Mouse (Mus musculus) intestine, embryonic 16.5 days (tissue): Measurements from ENCODE around the gene Kank1. TPM values are rescaled to one million over a fixed set of nuclear protein-coding genes. Genes with fewer than 3 reads are reported as not detected.

ENCODE experiments used
- ATAC-seq: fragments of 200-750 bp; cut with Nextera tagmentation; 2 replicates; pipeline ENCODE4 v1.8.0; 2017; ENCODE audit warnings: moderate TSS enrichment, moderate library complexity
- H3K27ac ChIP-seq: fragments of 300-500 bp; sonication (generic); 2 replicates; pipeline ENCODE4 v1.5.1; 2014; ENCODE audit warnings: mild to moderate bottlenecking, low read length
- H3K27me3 ChIP-seq: fragments of 300-500 bp; sonication (generic); replicated peaks from 2 replicates; pipeline ENCODE4 v1.6.1; 2014; ENCODE audit warnings: low read length, control low read depth, mixed read lengths; ENCODE audit not compliant: control insufficient read depth, insufficient read depth
- H3K36me3 ChIP-seq: fragments of 300-500 bp; sonication (generic); 2 replicates; pipeline ENCODE4 v1.6.1; 2014; ENCODE audit warnings: low read length, control low read depth; ENCODE audit not compliant: control insufficient read depth, insufficient read depth
- H3K4me1 ChIP-seq: fragments of 300-500 bp; sonication (generic); 2 replicates; pipeline ENCODE4 v1.6.1; 2014; ENCODE audit warnings: low read length, control low read depth, mixed read lengths; ENCODE audit not compliant: control insufficient read depth, insufficient read depth
- H3K4me2 ChIP-seq: fragments of 300-500 bp; sonication (generic); 2 replicates; pipeline ENCODE4 v1.6.1; 2014; ENCODE audit warnings: low read depth, low read length, control low read depth
- H3K4me3 ChIP-seq: fragments of 300-500 bp; sonication (generic); 2 replicates; pipeline ENCODE4 v1.5.1; 2014; ENCODE audit warnings: mild to moderate bottlenecking, low read length
- H3K9ac ChIP-seq: fragments of 300-500 bp; sonication (generic); 2 replicates; pipeline ENCODE4 v1.6.1; 2014; ENCODE audit warnings: low read depth, low read length
- H3K9me3 ChIP-seq: fragments of 300-500 bp; sonication (generic); 2 replicates; pipeline ENCODE4 v1.6.1; 2016; ENCODE audit warnings: low read length, control low read depth; ENCODE audit not compliant: control insufficient read depth
- WGBS: fragments of 180-500 bp; shearing (Covaris S2); extraction: QIAGEN DNeasy Blood & Tissue Kit; methylation state at CpG from one replicate; pipeline ENCODE4 v1.1.7; 2014; 5-methylcytosine and 5-hydroxymethylcytosine counted together
- polyA plus RNA-seq: library from polyadenylated mRNA; unstranded; fragments of >200 nt; fragmentation: Nextera tagmentation; extraction: Ambion mirVana; gene quantifications from 2 replicates; pipeline ENCODE4 v1.2.1, GENCODE M21; 2015

Kank1 gene
- polyA plus RNA-seq, 1 experiment from 2014 or later = 16.1 TPM

- H3K9me3 ChIP-seq = no peaks in the 10 kb centered on the region
- H3K9ac ChIP-seq = no peak overlapping the region
- H3K27ac ChIP-seq = no peak overlapping the region
- no peak overlapping the region for H3K4me3 ChIP-seq
- WGBS = 69% methylated on average over 4 of the region's 4 CpGs
- no peak overlapping the region for H3K4me2 ChIP-seq
- no peaks in the 10 kb centered on the region for H3K36me3 ChIP-seq
- ATAC-seq = no peak
- no peaks in the 10 kb centered on the region for H3K4me1 ChIP-seq
- no peaks in the 10 kb centered on the region for H3K27me3 ChIP-seq
These were observed 204.0 kb downstream of the Kank1 start for GRCm38 (mm10) chr19:25440736-25441135.

- H3K9ac ChIP-seq = no peak overlapping the region
- no peak overlapping the region for H3K4me2 ChIP-seq
- H3K27me3 ChIP-seq = no peaks in the 10 kb centered on the region
- ATAC-seq = no peak
- no peaks in the 10 kb centered on the region for H3K9me3 ChIP-seq
- H3K4me3 ChIP-seq = no peak overlapping the region
- H3K4me1 ChIP-seq = no peaks in the 10 kb centered on the region
- H3K36me3 ChIP-seq = no peaks in the 10 kb centered on the region
- no peak overlapping the region for H3K27ac ChIP-seq
- WGBS = 23% methylated on average over 7 of the region's 7 CpGs
These were observed 208.3 kb downstream of the Kank1 start for GRCm38 (mm10) chr19:25445054-25445453.

- Histone ChIP-seq H3K27ac (no peak overlapping the region), H3K4me3 (no peak overlapping the region), H3K27me3 (no peaks in the 10 kb centered on the region), H3K4me1 (no peaks in the 10 kb centered on the region), H3K4me2 (no peak overlapping the region), H3K9ac (no peak overlapping the region), H3K9me3 (no peaks in the 10 kb centered on the region), H3K36me3 (no peaks in the 10 kb centered on the region)
- WGBS = 68% methylated on average over 8 of the region's 8 CpGs
- ATAC-seq = no peak
These were observed 209.1 kb downstream of the Kank1 start for GRCm38 (mm10) chr19:25445842-25446241.

GRCm38 (mm10) chr19:25446683-25447082 is 209.9 kb downstream of the Kank1 start:
- H3K4me2 ChIP-seq = no peak overlapping the region
- ATAC-seq = no peak
- H3K36me3 ChIP-seq = no peaks in the 10 kb centered on the region
- no peak overlapping the region for H3K9ac ChIP-seq
- no peaks in the 10 kb centered on the region for H3K4me1 ChIP-seq
- no peaks in the 10 kb centered on the region for H3K27me3 ChIP-seq
- H3K9me3 ChIP-seq = no peaks in the 10 kb centered on the region
- WGBS = 68% methylated on average over 2 of the region's 2 CpGs
- no peak overlapping the region for H3K4me3 ChIP-seq
- no peak overlapping the region for H3K27ac ChIP-seq

GRCm38 (mm10) chr19:25447373-25447772 is 210.6 kb downstream of the Kank1 start:
- Histone ChIP-seq H3K9ac (no peak overlapping the region), H3K4me1 (no peaks in the 10 kb centered on the region), H3K4me3 (no peak overlapping the region), H3K27ac (no peak overlapping the region), H3K9me3 (no peaks in the 10 kb centered on the region), H3K4me2 (no peak overlapping the region), H3K27me3 (no peaks in the 10 kb centered on the region), H3K36me3 (no peaks in the 10 kb centered on the region)
- no peak for ATAC-seq
- 47% methylated on average over 5 of the region's 5 CpGs for WGBS

- WGBS = 45% methylated on average over 11 of the region's 11 CpGs
- Histone ChIP-seq H3K4me1 (no peaks in the 10 kb centered on the region), H3K27ac (no peak overlapping the region), H3K4me3 (no peak overlapping the region), H3K9me3 (no peaks in the 10 kb centered on the region), H3K9ac (no peak overlapping the region), H3K27me3 (no peaks in the 10 kb centered on the region), H3K36me3 (no peaks in the 10 kb centered on the region), H3K4me2 (no peak overlapping the region)
- no peak for ATAC-seq
These were observed 214.3 kb downstream of the Kank1 start for GRCm38 (mm10) chr19:25450869-25451629.

GRCm38 (mm10) chr19:25453146-25453545 is 216.4 kb downstream of the Kank1 start:
- no peak for ATAC-seq
- Histone ChIP-seq H3K4me1 (no peaks in the 10 kb centered on the region), H3K9ac (no peak overlapping the region), H3K4me3 (no peak overlapping the region), H3K27ac (no peak overlapping the region), H3K36me3 (no peaks in the 10 kb centered on the region), H3K4me2 (no peak overlapping the region), H3K27me3 (no peaks in the 10 kb centered on the region), H3K9me3 (no peaks in the 10 kb centered on the region)
- 82% methylated on average over 5 of the region's 5 CpGs for WGBS

- no peak overlapping the region for H3K4me2 ChIP-seq
- H3K4me3 ChIP-seq = no peak overlapping the region
- no peak overlapping the region for H3K9ac ChIP-seq
- no peaks in the 10 kb centered on the region for H3K4me1 ChIP-seq
- H3K9me3 ChIP-seq = no peaks in the 10 kb centered on the region
- WGBS = 88% methylated on average over 8 of the region's 8 CpGs
- ATAC-seq = no peak
- no peaks in the 10 kb centered on the region for H3K36me3 ChIP-seq
- H3K27me3 ChIP-seq = no peaks in the 10 kb centered on the region
- no peak overlapping the region for H3K27ac ChIP-seq
These were observed 224.0 kb downstream of the Kank1 start for GRCm38 (mm10) chr19:25460760-25461159.

- Histone ChIP-seq H3K27me3 (no peaks in the 10 kb centered on the region), H3K4me1 (no peaks in the 10 kb centered on the region), H3K4me3 (no peak overlapping the region), H3K27ac (no peak overlapping the region), H3K4me2 (no peak overlapping the region), H3K36me3 (no peaks in the 10 kb centered on the region), H3K9ac (no peak overlapping the region), H3K9me3 (no peaks in the 10 kb centered on the region)
- WGBS = 68% methylated on average over 20 of the region's 20 CpGs
- ATAC-seq = no peak
These were observed 225.0 kb downstream of the Kank1 start for GRCm38 (mm10) chr19:25461553-25462320.
